Mouse (Mus musculus) urinary bladder, postnatal 25 days (tissue): Measurements from ENCODE around the gene Kif2c.

Experiments
- DNase-seq: peaks from one replicate; pipeline ENCODE4 v3.0.0; 2022; ENCODE audit warnings: low spot score

Kif2c gene

DNA sequence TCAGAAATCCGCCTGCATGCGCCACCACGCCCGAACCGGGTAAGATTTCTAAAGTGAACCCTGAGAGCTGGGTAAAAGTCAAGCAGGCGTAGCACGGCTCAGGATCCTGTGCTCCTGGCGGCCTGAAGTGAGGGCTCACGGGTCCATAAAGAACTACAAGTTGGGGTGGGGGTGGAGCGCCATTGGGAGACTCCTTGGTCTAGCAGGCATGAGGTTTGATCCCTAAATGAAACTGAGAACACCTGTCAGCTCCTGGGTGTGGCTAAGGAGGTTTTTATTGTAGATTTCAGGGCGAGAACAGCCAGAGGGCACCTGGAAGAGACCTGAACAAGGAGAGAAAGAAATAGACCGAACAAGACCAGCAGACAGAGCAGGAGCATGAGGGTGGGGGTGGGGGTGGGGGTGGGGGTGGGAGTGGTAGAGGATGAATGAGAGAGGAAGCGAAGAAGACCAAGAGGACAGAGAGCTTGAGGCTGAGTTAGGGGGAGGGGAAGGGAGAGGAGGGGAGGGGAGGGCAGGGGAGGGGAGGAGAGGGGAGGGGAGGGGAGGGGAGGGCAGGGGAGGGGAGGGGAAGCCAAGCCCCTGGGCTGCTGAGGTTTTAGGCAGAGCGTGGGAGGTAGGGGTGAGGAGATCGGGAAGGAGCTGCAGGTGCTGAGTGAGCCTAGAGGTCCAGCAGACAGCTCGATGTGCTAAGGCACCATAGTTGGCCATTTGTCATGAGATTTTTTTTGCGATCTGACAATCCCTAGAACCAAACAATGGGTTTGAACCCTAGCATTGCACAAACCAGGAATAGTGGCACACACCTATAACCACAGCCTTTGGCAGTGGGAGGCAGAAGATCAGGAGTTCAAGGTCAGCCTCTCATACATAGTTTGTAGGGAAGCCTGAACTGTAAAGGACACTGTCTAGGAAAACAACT, 43.9 kb downstream of the Kif2c start:
- DNase-seq, result no peak

DNA sequence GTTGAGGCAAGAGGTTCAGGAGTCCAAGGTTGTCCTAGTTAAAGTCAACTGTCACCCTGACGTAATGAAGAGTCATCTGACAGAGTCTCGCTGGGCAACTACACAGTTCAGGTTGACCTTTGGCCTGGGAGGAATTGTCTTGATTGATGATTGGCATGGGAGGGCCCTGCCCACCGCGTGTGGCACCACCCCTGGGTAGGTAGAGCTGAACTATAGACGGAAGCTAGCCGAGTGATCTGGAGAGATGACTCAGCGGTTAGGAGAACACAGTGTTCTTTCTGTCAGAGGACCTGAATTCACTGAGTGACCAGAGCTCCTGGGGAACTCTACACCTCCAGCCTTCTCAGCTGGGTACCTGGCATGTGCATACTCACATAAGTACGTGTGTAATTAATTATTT, 46.4 kb downstream of the Kif2c start:
- DNase-seq, result no peak

DNA sequence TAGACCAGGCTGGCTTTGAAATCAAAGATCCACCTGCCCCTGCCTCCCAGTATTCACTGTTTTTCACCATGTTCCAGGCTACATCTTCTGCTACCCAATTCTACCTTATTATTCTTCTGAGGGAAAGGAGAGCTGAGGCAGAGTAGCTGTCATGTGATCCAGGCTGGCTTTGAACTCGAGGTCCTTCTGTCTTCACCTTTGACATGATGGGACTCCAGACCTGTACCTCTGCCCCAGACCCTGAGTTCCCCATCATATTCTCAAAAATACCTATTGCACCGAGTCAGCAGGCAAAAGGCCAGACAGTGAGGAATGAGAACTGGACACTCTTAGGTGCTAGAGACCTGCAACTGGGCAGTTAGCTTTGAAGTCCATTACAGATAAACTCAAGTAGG, 47.8 kb downstream of the Kif2c start:
- DNase-seq, result no peak

DNA sequence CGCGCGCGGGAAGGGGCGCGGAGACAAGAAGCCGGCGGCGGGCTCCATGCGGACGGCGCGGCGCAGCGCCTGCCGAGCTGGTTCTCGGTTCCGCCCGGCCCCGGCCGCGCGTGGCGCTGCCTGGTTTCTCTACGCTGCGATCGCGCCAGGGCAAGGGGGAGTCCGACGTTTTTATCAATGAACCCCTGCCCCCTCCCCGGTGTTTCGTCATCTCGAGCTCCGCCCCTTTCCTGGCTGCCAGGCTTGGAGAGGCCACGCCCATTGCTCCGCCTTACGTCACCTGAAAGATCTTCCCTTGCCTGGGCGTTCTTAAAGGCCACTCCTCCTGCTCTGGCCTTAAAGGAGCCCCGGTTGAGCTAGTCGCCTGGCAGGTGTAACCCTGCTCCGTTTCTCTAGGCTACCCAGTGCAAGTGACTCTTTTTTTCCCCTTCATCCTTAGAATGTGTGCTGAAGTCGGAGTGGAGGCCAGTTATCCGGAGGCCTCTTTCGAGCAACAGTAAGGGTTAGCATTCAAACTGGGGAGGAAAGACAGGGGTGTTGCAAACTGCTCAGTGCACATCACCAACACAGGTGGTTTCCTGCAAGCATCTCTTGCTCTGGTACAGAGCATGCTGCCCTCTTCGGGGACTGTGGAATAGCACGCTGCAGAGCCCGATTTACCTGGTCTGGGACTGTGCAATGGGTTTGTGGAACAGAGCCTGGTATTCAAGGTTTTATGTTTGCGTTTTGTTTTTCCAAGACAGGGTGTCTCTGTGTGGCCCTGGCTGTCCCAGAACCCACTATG, 48.4 kb downstream of the Kif2c start, which contains the start of gene Plk3:
Plk3 (minus strand) TSS at position 147 of the 784 bp plus-strand sequence.
- peak; percentile 98 for DNase-seq

DNA sequence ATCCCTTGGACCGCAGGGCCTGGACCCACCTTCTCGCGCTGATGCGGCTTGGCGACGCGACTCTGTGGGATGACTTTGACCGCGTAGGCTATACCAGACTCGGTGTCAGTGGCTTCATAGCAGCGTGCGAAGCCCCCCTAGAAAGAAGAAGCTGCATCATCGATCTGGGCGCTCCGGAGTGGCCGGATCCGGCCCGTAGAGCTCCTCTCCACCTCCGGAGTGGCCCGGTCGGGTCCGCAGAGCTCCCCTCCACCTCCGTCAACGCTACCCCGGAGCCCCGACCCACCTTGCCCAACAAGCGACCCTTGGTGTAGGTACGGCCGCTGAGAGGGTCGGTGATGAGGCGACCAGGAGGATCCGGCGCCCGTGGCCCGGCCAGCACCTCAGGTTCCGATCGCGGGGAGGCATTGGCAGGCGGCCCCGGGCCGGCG, 49.1 kb downstream of the Kif2c start:
- no peak for DNase-seq

DNA sequence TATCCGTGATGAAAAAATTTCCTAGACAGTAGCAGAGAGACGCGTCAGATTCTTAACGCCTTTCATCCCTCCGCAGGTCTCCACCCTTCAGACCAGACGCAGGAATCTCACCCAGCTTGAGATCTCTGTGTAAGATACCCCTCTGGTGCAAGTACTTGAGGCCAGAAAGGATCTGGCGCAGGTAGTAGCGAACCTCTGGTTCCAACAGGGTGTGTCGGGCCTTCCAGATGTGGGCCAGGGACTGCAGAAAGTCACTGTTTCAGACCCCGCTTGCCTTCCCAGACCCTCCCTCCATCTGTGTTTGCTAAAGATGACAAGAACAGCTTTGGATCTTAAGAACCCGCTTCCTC, 49.7 kb downstream of the Kif2c start:
- DNase-seq, result no peak

DNA sequence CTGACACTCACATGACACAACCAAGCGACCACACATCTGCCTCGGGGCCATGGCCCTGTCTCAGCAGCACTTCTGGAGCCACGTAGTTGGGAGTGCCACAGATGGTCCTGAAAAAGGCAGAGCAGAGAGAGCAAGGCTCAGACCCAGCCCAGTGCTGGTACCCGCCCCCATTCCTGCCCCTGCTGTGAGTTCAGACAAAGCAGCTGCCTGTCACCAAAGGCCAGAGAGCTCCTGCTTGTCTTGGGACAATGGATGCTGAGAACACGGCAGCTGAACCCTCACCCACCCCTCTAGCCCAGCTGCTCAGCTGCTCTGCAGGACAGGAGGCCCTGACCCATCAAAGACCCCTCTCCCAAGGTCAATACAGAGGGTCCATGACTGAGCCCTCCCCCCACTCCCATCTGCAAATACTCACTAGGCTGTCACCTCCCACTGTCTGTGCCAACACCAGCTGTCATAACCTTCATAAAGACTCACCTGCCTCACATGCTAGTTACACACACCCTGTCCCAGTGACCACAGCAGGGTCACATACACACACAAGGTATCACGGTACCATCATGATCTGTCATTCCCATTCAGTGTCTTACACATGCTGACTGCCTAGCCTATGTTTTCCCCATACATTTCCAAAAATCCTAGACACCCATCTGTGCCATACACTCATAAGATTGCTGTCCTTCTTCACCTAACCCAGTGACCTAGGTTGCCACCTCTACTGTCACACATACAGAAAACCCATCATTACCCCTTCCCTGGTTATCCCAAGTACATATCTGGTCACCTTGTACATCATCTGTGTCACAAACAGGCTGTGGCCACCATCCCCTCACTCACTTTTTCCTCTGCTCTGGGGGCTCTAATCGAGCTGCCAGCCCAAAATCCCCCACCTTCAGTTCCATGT, 50.3 kb downstream of the Kif2c start:
- DNase-seq, result no peak

DNA sequence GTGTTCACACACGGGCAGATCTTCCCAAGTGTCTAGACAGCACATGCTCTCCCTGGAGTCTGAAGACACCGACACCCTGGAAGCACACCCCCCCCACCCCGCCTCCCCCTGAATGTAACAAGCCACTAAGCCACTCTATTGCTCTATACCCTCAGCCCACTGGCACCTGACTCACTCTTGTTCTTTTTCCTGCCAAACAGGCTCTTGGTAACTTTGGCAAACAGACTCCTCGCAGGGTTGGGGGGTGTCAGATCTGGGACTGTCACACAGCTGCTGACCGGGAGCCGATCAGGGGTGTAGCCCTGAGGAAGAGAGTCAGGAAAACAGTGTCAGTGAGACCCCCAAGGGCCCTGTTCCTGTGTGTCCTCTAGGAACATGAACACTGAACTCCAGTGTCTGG, 51.2 kb downstream of the Kif2c start:
- no peak for DNase-seq

DNA sequence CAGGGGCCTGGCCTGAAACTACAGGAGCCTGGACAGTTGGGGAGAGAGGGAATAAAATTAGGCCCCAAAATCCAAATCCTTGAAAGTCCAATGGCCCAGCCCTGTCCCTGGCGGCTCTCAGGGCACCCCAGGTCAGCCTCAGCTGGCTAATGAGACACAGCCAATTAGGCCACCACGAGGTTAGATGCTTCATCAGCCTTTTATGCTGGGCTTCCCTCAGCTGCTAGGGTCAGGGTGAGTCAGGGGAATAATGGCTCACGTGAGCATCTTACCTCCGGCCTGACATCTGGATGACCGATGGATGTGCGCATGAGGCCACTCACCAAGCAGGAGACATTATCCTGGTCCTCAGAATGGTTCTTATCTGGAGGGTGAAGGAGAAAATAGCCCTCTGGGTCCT, 51.6 kb downstream of the Kif2c start:
- no peak for DNase-seq

DNA sequence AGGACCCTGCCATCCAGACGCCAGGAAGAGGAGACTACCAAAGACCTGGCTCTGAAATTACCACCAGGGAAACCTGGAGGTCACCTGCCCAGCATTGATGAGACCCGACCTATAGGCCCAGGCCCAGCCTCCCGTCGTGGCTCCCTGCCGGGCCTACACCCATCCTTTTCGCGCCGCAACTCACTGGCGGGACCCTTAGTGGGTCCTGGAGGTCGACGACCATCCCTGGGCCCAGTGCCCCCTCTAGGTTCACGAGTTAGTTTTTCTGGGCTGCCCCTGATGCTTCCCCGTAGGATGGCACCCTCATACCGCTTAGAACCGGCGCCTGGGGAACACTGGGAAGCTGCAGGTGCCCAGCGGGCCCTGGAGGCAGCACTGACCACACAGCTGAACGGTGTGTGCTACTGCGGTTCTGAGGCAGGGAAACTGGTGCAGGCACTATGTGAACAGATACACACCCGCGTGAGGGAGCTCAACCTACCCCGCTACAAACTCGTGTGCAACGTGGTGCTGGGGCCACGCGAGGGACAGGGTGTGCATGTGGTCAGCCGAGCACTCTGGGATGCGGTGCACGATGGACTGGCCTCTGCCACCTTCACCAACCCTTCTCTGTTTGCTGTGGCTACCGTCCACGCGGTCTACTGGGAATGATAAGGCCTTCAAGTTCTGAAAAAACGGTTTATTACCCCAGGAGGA, 54.3 kb downstream of the Kif2c start:
- no peak for DNase-seq

DNA sequence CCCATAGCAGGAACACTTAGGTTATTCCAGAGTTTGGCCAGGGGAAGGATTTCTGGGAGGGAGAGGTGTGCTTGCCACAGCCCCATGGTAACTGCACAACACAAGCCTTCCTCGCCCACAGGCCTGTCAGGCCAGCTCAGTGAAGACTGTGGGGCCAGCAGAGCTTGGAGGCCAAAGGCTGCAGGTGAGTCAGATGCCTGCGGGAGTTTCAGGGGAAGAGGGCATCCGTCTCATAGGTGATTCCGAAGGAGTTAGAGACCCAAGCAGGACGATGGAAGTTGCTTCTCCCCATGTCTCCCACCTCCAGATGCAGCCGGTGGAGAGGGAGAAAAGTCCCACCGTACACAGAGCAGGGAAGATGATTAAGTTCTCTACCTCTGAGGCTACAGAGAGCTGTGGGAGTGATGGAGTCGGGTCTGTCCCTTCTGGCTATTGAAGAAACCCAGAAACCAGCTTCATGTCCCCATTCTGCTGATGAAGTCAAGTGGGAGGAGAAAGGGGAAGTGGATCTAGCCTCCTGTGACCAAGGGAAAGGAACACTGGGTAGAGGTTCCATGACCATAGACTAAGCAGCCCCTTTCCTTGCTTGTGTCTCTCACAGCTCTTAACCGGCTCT, 55.7 kb downstream of the Kif2c start, which contains the start of gene Tctex1d4:
Tctex1d4 (plus strand) TSS at position 120 of the 616 bp plus-strand sequence.
- DNase-seq, result peak; percentile 49

DNA sequence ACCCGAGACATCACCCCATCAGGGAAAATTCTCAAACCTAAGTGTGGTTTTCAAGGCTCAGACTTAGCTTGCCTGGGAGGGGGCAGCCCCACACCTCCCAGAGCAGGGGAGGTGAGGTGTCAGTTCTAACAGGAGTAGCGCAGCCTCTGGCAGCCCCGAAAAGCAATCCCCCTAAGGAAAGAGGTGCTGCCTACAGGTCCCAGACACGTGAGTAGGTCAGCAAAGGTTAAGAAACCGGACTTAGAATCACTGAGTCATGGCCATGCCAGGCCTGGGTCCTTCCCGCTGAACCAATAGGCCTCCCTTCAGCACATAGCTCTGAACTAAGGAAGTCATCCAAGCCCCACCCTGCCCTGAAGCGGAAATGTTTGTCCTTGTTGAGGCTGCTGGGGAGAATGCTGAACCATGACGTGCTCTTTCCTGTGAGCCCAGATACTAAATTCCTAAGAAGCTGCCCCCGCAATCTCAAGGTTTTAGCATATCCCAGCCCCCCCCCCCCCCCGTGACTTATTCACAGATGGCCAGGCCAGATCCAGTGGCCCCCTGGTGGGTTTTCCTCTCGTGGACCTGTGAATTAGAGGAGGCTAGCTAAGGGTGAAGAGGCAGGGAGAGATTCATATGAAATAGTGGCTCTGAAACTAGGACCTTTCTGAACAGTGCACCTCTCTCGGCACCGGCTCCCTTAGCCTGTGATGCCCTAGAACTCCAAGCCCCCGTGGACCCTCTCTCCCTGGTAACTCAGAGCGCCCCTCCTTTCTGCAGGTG, 56.3 kb downstream of the Kif2c start:
- peak; percentile 64 for DNase-seq

DNA sequence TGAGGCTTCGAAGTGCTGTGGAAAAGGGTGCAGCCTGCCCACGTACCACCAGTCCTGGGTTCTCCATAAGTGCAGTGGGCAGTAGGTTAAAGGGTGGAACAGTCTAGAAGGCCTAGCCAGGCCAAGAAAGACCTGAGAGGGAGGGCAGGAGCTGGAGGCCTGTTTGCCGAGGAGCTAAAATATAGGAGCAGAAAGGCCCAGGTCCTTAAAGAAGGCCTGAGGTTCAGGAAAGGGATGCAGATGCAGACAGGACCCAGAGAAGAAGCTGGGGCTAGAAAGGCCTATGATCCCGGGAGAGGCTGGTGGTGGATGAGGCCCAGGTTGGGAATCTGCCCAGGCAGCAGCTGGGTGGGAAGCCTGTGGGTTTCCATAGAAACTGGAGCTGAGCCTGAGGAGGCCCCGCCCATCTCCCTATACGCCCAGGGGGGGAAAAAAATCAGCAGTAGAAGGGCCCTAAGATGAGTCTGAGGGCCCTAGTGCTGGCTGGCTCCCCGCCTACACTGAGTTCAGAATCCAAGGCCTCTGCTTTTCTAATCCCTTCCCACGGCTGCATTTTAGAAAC, 57.0 kb downstream of the Kif2c start, which contains the start of gene Btbd19:
Btbd19 (minus strand) TSS at position 378 of the 562 bp plus-strand sequence.
- peak; percentile 67 for DNase-seq

DNA sequence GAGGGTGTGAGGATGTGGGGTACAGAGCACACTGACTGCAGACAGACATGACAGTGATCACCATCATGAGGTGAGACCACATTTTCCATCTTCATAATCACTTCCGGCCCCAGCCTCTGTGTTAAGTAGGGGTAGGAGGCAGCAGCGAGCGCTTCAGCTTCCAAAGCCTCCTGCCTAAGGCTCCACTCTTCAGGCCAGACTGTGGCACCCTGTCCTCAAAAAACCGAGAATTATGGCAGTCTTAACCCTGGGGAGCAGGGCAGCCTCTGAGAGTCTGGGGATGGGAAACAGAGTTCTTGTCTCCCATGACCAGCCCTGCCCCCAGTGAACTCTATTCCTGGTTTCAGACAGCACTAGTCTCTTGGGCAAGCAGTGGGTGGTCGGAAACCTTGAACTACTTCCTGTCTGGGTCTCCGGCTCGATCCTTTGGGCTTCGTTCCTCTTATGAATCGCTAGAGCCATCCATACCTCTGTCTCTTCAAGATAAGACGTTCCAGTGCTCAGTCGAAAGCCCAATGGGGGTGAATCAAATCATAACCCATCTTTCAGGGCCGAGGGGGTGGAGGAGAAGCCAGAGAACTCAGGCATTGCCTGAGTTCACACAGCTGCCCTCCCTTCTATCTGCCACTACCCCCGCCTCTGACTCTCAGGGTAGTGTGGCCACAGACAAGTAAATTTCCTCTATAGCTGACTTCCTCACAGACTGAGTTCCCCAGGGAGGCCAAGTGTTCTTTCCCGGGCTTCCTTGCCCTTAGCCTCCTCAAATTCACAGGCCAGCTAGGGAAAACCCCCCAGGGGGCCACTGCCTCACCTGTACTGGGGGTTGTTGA, 57.7 kb downstream of the Kif2c start:
- no peak for DNase-seq

DNA sequence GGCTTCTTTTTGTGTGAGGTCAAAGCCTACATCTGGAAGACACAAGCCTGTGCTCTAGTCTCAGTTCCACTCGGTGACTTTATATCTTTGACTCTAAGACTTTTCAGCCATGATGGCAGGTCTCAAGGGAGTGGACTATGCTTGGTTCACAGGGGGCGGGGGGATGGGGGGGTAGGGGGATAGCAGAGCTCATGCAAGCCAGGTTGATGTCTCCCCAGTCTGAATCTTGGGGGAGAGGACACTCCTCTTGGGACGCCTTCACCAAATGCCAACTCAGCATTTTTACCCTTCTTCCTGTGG, 58.3 kb downstream of the Kif2c start:
- no peak for DNase-seq

DNA sequence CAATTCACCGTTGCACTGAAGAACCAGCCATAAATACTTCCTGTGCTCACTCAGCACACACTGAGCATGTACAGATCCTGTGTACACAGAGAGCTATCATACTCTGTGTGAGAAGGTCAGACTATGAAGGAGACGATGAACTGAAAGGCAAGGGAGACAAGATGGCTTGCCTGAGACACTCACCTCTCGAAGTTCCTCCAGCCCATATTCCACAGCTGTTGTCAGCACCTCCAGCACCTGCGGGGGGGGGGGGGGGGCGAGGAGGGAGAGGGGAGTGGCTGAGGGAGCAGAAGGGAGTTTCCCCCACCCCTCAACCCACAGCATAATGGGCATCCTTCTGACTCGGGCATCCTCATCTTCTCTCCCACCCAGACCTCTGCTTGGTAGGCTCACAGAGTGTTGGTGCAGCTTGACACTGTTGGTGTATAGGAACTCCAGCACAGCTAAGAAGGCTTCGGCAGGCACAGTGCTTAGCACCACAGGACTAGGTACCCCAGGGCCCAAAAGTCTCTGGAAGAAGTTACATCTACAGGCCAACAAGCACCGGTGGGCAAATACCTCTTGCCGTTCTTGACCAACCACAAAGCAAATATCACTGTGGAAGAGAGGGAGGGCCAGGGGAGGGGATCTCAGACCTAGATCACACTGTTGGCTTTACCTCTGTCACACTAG, 58.8 kb downstream of the Kif2c start:
- DNase-seq, result no peak

DNA sequence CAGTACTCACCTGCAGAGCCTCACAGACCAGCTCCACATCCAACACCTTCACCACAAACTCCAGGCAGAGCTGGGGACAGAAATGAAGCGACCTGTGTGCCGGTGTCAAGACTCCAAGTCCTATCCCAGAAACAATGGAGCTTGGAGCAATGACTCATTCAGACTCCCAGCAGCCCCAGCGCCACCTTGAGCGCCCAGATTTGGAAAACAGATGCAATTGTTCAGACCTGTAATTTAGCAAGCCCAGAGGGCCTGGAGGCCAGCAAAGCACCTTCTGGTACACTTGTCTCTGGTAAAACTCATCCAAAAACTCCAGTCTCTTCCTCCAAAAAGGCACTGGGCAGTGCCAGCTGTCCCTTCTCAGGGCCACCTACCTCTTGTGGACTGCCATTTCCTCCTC, 60.2 kb downstream of the Kif2c start:
- no peak for DNase-seq
